Mouse (Mus musculus) bone marrow, adult 2 months (tissue): ENCODE measurements around the gene Cntfr. TPM values are rescaled to one million over a fixed set of nuclear protein-coding genes. Genes with fewer than 3 reads are reported as not detected.

Source experiments
- H3K27ac ChIP-seq: fragments of 200-500 bp; 2 replicates; pipeline ENCODE4 v1.5.1; 2012; ENCODE audit warnings: low read depth, mild to moderate bottlenecking, control low read depth, inconsistent platforms, low read length; ENCODE audit not compliant: control insufficient read depth, poor library complexity, insufficient read depth
- H3K4me1 ChIP-seq: fragments of 200-500 bp; 2 replicates; pipeline ENCODE4 v1.6.1; 2011; ENCODE audit warnings: low read length; ENCODE audit not compliant: control insufficient read depth, insufficient read depth
- H3K4me3 ChIP-seq: fragments of 200-500 bp; replicated peaks from 2 replicates; pipeline ENCODE3; 2011; ENCODE audit warnings: mild to moderate bottlenecking, low read depth, low read length, control low read depth; ENCODE audit not compliant: control insufficient read depth
- CTCF ChIP-seq: fragments of 200-500 bp; IDR thresholded peaks from 2 replicates; pipeline ENCODE4 v1.5.1; 2011; ENCODE audit warnings: low read length, control low read depth; ENCODE audit not compliant: control insufficient read depth, insufficient read depth
- POLR2A ChIP-seq: fragments of 200-500 bp; IDR thresholded peaks from 2 replicates; pipeline ENCODE4 v1.6.1; 2011; ENCODE audit warnings: low read depth, mild to moderate bottlenecking, control low read depth, low read length, borderline replicate concordance; ENCODE audit not compliant: control insufficient read depth
- WGBS: fragments of 180-500 bp; shearing (Covaris S2); methylation state at CpG from one replicate; pipeline ENCODE4 v1.1.7; 2018; 5-methylcytosine and 5-hydroxymethylcytosine counted together
- polyA plus RNA-seq: library from polyadenylated mRNA; stranded (reverse); fragments of >200 nt; gene quantifications from 2 replicates; pipeline ENCODE4 v1.2.4, GENCODE M21; 2011; ENCODE audit warnings: low replicate concordance; ENCODE audit not compliant: missing spikeins, insufficient read depth, insufficient read length

The Cntfr gene
- polyA plus RNA-seq, 1 experiment, result not detected

DNA sequence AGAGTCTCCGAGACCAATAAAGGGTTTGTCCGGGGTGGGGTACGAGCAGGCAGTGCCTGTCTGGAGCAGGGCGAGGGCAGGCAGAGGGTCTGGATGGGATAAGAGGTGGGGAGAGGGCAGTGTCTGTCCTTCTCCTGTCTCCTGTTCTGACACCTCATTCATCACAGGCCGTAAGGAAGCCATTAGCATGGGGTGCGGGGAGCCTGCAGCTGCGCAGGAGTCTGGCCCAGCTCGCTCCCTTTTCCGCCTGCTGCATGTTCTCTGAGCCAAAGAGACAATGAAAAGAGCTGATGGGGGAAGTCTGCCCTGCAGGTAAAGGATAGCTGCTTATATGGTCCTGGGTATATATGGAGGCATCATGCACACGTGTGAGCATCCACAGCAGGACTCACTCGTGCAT is 34.2 kb downstream of the Cntfr start:
- WGBS, result 65% methylated on average over 11 of the region's 11 CpGs
- Histone ChIP-seq H3K4me3 (no peak overlapping the region), H3K27ac (no peak overlapping the region), H3K4me1 (no peaks in the 10 kb centered on the region; the same call in 1 of the 2 replicates)
- no peak for TF ChIP-seq CTCF
- TF ChIP-seq POLR2A, result no peak

DNA sequence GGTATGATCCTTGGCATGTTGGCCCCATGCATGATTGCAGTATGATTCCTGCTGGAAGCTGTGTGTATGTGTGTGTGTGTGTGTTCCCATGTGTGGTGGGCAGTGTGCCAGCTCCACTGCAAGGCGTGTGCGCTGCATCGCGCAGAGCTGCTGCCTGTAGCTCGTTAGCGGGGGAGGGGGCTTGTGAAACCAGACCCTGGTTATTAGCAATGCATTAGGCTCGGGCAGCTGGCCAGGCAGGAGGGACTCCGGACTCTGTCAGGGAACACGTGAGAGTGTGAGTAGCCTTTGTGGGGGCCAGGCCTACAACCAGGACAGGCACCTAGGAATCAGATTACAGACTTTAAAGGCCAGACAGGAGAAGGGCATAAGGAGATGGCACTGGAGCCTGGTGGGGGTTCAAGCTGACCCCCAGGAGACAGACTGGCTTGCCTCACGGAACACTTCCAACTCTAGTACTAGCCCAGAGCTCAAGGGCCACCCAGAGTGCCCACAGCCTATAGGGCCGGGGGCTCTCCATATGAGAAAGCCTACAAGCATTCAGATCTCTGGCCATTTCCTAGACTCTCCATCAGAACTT is 35.9 kb downstream of the Cntfr start:
- 75% methylated on average over 11 of the region's 11 CpGs for WGBS
- TF ChIP-seq CTCF, result no peak
- TF ChIP-seq POLR2A, result no peak
- Histone ChIP-seq H3K27ac (no peak overlapping the region), H3K4me1 (no peaks in the 10 kb centered on the region; the same call in 1 of the 2 replicates), H3K4me3 (no peak overlapping the region)

DNA sequence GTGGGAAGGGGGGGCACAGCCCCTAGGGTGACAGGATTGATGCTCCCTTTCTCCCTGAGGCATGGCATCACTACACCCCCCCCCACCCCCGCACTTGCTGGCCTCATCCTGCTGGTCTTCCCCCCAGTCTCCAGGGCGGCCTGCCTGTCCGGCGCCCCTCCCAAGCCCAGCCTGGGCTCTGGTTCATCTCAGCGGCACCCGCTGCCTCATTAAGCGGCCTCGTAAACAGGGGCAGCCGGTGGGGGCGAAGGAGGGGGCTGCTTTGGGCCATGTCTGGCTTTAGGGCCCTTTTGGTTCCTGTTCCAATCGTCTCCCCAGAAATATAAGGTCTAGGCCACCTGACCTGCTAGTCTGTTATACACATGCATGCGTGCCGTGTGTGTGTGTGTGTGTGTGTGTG is 37.3 kb downstream of the Cntfr start:
- Histone ChIP-seq H3K4me1 (no peaks in the 10 kb centered on the region; the same call in 1 of the 2 replicates), H3K27ac (no peak overlapping the region), H3K4me3 (no peak overlapping the region)
- WGBS, result 81% methylated on average over 13 of the region's 13 CpGs
- TF ChIP-seq CTCF (no peak), POLR2A (no peak)

DNA sequence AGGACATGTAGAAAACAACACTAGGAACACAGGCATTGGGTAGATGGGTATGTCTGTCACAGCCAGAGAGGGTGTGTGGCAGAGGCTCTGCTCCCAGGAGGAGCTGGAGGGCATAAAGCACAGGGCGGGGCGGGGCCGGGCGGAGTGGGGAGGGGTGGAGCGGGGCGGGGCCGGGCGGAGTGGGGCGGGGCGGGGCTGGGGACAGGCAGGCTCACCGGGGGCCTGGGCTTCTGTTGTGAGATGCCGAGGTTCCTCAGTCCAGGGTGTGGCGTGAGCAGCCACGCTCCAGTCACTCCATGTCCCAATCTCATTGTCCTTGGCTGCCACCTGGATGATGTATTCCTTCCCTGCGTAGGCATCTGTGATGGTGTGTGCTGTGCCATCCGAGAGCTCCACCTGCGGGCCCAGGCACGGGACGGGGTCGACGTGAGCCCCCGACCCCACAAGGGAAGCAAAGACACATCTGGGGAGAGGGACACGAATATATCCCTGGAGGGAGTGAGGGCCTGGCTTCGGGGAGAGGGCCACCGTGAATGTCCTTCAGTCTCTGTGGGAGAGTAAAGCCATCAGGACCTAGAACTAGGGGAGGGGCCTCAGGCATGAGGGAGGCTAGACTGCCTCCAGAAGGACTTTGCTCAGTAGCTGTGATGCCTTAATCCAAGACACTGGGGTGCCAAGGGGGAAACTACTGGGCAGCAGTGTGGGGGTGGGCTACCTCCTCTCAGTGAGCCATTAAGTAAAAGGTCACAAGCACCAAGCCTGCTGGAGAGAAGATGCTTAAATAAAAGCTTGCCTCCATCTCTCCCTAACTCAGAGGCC is 38.1 kb downstream of the Cntfr start:
- WGBS, result 26% methylated on average over 23 of the region's 25 CpGs
- H3K27ac ChIP-seq, result no peak overlapping the region
- no peak overlapping the region for H3K4me3 ChIP-seq
- no peak for TF ChIP-seq POLR2A
- TF ChIP-seq CTCF, result no peak
- no peaks in the 10 kb centered on the region; the same call in 1 of the 2 replicates for H3K4me1 ChIP-seq

DNA sequence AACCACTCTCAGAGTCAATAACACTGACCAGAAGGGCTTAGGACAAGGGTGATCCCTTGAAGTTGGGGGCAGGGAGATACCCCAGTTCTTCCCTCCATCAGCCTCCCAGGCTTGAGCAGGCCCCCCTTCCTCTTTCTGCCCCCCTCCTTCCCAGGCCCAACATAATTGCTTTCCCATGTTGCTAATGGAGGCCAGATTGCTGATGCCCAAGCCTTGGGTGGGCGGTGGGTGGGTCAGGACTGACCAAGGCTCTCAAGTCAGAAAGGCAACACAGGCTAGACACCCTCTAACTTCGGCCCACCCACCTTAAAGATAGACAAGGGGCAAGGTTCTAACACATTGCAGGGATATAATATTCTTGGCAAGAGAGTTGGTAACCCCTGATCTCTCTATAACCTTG is 41.4 kb downstream of the Cntfr start:
- no peak for TF ChIP-seq POLR2A
- TF ChIP-seq CTCF, result no peak
- H3K27ac ChIP-seq, result no peak overlapping the region
- no peaks in the 10 kb centered on the region; the same call in 1 of the 2 replicates for H3K4me1 ChIP-seq
- no peak overlapping the region for H3K4me3 ChIP-seq
- 82% methylated on average over 2 of the region's 2 CpGs for WGBS

DNA sequence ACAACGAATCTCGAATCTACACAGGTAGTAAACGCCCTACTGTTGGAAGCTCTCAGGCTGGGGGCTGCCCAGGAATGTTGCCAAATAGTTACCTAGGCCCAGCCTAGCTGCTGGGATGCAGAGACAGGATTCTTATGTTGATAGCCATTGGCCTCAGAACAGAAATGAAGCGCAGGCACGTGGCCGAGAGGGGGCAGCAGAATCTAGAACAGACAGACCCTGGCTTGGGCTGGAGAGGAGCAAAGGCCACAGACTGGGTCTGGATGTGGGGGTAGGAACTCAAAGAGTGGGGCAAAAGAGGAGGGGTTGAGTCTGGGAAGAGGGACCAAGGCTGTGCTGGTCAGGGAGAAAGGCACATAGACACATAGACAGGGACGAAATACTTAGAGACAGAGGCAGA is 42.7 kb downstream of the Cntfr start:
- Histone ChIP-seq H3K27ac (no peak overlapping the region), H3K4me3 (no peak overlapping the region), H3K4me1 (no peaks in the 10 kb centered on the region; the same call in 1 of the 2 replicates)
- TF ChIP-seq POLR2A (no peak), CTCF (no peak)
- WGBS, result 41% methylated on average over 7 of the region's 7 CpGs

DNA sequence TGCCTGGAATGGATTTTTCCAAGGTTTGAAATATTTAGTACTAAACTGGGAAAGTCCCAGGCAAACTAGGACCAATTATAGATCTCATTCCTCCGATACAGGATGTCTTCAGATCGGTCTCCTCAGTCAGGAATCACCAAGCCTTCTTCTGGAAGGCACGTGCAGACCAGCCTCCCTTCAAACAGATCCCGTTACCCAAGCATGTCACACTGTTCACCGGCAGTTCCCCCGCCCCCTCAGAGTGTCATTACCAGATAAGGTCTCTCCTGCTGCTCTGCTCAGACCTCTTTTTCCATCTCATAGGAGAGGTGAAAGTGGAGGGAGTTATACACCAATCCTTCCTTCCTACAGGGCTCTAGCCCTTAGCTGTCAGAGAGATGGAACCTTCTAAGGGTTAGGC is 43.2 kb downstream of the Cntfr start:
- TF ChIP-seq POLR2A, result no peak
- TF ChIP-seq CTCF, result no peak
- Histone ChIP-seq H3K4me3 (no peak overlapping the region), H3K4me1 (no peaks in the 10 kb centered on the region; the same call in 1 of the 2 replicates), H3K27ac (no peak overlapping the region)
- WGBS, result 79% methylated on average over 6 of the region's 6 CpGs

DNA sequence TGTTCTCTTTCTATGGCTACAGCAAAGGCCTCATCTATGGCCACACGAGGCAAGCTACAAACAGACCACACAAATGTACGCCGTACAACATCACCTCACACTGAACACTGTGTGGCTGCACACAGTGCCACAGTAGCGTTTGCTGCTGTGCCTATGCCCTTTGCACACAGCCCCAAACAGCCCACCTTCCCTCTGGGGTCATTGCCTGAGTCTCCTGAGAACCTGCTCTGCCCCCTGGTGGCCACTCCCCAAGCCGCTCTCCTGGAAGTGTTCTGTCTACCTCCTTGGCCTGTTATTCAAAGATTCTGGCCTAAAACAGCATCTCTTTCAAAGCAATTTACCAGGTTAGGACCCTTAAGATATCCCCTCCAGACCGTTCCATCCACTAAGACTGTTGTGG is 43.6 kb downstream of the Cntfr start:
- no peaks in the 10 kb centered on the region for H3K4me1 ChIP-seq
- TF ChIP-seq POLR2A, result no peak
- peak; percentile 71 for TF ChIP-seq CTCF
- H3K4me3 ChIP-seq, result no peak overlapping the region
- H3K27ac ChIP-seq, result no peak overlapping the region
- 41% methylated on average over 6 of the region's 6 CpGs for WGBS
